Mouse (Mus musculus) natural killer cell, adult 2 months (primary cell): ENCODE results near the gene Tyw5.

Experiments used
- DNase-seq, 2 experiments: peaks; one replicate each; pipeline ENCODE4 v3.0.0; 2022; ENCODE audit warnings: low spot score in 2 of 2

The Tyw5 gene

DNA sequence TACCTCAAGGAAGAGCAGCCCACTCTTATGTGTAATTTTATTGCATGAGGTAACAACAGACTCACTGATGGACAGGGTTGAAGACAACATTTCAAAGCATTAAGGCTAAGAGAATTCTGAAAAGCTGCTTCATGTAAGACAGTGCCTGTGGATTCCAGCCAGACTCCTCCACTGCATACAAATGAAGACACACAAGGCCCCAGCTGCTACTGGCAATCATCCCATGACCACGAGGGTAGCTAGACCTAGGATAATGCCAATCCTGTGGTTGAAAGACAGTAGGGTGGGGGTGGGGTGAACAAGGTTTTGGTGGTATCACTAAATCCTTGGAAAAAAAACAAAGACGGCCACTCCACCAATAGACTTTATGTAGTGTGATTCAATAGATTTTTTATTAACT, 19.0 kb downstream of the Tyw5 start:
- DNase-seq: no peak

DNA sequence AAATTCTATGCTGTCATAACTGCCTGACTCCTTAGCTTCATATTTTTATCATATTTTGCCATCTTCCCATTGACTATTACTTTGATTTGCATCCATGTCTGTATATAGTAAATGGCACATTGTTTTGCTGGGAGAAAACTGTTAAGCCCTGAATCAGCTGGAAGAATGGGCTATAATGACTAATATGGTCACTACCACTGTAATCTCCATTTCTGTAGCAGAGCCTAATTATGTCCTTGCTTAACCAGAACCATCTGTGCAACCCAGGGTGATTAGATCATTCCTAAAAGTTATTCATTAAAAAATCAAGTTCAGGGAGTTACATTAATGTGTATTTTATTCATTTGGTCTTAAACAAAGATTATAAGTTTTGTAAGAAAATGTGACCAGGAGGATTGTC, 20.4 kb downstream of the Tyw5 start:
- DNase-seq: no peak

DNA sequence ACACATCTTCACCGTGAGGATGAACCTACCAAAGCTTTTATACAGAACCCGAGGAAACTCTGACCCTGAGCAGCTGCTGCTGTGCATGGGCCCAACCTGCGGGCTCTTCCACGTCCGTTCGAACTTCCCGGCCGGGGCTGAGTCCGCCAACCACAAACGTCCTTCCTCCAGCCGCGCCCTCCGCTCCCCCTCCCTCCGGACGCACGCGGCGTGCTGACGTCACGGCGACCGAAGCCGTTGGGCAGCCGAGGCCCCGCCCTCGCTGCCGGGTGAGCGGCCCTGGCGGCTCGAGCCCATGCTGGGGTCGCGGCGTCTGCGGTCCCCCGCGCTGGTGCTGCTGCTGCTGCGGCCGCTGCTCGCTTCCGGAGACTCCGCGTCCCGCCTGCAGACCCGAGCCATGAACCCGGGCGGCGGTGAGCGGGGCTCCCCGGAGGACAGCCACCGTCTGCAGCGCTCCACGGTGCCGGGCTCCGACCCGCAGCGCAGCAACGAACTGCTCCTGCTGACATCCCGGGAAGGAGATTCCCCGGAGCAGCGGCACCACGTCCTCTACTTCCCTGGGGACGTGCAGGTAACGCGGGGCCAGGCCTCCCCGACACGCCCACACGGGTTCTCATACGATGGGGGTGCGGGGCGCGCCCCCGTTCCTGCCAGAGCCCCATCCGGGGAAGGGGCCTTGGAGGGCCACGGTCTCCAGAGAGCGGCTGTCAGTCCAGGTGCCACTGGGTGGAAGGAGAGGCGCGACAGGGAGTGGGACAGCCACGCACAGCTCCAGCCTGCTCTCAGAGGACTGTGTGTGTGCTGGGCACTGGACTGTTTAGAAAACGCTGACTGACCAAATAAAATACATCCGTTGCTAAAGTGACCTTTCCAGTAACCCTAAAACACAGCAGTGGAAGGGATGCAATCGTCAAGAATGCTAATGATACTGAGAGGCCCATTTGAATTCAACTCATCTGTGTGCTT, 29.2 kb downstream of the Tyw5 start, which contains the start of gene 1700066M21Rik:
TSS of gene 1700066M21Rik (plus strand) at position 245 of the 966 bp plus-strand sequence.
- peak; percentile 88 to 89 for DNase-seq

DNA sequence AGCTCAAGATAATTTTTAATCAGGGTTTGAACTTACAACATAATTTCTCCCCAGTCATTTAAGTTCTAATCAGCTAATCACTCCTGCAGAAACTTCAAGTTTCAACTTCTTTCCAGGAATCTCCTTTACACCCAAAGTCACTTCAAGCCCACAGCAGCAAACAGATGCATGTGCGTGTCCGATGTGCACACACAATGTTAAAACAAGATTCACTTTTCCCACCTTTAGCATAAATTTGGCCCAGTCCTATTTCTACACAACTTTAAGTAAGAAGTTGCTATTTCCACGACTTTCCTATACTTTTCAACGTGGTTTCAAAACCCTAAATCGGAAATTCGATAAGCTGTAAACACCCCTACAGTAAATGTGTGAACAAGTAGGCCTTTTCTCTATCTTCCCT, 30.1 kb downstream of the Tyw5 start:
- no peak for DNase-seq

DNA sequence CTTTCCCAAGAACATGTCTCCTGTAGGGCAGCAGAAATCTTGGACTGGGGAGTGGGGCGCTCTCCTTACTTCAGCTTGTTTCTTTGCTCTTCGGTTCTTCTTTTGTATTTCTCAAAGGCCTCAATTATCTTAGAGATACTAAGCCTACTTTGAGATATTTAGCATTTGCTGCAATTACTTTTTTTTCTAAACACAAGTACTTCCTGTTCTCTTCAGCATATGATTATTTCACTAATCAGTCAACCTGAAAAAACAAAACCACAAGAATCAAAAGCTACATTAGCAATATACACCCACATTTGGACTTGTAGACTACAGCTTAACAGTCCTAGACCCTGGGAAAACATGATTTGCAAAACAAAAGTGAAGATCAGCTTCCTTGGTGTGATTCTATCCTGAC, 31.6 kb downstream of the Tyw5 start:
- no peak for DNase-seq

DNA sequence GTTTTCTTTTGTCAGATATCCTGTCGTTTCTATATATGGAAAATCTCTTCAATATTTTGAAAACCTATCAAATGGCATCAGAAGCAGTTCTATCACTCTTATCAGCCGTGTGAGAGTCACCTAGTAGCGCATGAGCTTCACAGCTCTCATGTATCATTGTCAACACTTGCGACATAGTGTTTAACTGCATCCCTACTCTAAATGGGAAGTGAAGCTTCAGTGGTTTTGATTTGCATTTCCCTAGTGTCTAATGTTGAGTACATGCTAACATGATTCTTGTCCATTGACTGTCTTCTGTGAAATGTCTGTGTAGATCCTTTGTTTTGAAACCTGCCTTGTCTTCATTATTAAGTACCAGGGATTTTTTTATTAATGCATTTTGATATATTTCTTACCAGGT, 36.5 kb downstream of the Tyw5 start:
- DNase-seq: no peak

DNA sequence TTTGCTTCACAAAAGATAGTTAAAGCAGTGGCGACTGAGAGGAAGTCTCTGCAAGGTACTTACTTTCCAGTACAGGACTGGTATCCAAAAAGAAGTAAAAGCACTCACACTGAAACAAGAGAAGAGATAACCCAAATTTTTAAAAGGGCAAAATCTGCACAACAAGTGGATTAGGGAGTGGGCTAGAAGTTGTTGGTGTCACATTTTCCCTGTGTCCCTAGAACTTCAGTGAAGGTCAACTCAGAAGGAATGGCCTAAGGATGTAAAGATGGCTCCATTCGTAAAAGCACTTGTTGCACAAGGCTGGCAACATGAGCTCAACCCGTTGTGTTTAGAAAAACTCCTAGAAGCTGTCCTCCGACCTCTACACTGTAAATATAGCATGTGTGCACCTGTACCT, 37.8 kb downstream of the Tyw5 start:
- no peak for DNase-seq

DNA sequence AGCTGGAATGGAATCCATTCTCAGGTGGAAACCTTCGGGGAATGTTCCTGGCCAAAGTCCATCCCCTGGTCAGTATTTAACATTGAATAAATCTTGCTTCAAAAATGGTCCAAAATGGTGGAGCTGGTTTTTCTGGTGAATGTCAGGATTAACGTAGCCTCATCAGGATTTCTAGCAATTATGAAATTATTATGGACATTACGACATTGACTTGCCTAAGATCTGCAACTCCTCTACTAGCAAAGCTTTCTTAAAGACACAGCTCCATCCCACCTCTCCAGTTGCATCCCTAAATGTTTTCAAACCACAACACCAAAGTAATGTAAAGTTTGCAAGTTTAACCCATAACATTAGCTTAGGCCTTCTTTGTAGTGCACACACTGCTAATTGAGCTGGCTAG, 39.5 kb downstream of the Tyw5 start:
- no peak for DNase-seq

DNA sequence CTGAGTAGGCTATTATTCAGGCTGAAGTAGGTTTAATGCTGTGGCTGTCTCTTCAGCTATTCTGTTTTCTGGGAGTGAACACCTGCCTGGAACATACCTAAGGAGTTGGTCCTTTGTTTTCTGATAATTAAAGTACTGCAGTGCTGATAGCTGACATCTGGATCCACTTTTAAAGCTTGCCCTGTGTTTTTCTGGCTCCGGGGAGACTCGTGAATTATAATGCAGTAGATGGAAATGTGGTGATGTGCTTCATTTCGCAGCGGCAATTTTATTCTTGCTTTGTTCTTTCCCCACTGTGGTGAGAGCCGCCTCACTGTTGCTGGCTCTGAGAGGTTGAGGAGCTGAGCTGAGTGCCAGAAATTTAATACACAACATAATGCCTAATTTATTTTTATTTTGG, 48.4 kb downstream of the Tyw5 start:
- DNase-seq: no peak

DNA sequence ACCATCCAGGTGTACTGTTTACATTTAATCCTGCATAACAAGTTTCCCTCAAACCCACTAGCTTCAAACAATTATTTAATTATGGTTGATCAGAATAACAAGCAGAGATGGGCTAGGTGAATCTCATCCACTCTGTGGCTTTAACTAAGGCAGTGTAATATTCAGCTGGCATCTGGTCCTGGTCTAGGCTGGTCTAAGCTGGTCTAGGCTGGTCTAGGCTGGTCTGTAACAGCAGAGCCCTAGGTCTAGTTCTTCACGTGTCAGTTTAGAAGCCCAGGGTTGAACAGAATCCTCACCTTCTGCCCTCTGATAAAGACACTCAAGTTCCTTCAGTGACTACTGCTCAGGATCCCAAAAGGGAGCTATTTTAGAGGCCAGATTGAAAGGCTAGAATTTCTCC, 55.0 kb downstream of the Tyw5 start:
- DNase-seq: no peak

DNA sequence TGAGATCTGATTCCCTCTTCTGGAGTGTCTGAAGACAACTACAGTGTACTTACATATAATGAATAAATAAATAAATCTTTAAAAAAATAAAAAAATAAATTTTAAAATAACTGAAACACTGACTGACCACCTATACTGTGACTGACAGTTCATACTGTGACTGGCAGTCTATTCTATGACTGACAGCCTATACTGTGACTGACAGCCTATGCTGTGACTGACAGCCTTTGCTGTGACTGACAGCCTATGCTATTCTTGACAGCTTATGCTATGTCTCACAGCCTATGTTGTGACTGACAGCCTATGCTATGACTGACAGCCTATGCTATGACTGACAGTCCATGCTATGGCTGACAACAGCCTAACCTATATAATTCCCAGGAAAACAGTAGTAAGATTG, 59.4 kb downstream of the Tyw5 start:
- DNase-seq: no peak

DNA sequence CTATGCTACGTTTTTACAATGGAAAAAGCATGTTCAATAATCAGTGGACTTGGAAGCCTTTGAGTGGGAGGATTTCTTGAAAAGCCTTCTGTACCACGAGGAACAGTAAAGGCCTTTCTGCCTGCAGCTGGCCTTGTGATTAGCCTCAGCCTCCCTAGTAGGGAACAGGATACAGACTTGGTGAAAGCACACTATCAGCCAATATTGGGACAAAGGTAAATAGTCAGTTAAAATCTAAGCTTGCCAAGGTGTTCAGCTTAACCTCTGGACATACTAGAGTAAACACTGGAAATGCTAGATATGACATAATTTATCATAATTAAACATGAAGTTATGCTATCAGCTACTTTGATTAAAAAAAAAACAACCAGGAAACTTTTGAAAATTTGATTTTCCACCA, 65.7 kb downstream of the Tyw5 start:
- no peak for DNase-seq

DNA sequence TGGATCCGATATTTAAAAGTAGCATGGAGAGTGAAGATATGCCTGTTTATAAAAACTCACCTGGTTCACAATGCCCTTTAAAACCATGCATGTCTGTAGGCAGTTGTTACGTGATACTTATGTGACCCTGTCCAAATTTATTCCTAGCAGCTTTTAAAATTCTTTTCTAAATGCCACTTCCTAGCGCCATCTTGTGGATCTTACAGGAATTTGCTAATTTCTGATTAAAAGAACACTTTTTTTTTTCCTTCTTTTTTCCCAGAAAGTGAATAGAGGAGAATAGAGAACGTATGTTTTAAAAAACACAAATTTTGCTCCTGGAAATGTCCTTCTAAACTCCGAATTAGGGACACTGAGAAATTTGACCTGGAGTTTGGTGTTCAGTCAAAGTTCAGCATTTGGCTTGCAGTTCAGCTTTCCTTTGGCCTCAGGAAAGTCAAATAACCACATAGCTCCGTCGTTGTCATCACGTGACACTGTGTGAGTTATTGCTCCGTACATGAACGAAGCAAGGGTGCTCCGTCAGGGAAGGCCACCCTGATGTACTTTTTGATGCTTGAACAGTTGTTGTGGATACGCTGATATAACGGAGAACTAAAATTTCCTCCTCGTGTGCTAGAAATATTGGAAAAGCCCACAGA, 67.6 kb downstream of the Tyw5 start:
- DNase-seq: no peak
